Mouse (Mus musculus) kidney, adult 8-10 months (tissue): ENCODE results near the gene Wdr54.

ENCODE experiments used
- DNase-seq, 2 experiments: peaks; one replicate each; pipeline ENCODE4 v3.0.0; 2022

The Wdr54 gene

GRCm38 (mm10) chr6:83101688-83102556 is 54.3 kb downstream of the Wdr54 start:
- peak in 1 of 2 experiments; percentile 64 for DNase-seq

- peak; percentile 94 to 95 for DNase-seq
Measured at GRCm38 (mm10) chr6:83101316-83101687, 54.9 kb downstream of the Wdr54 start, which contains the start of the genes Ccdc142 and Gm42688. Gene Ccdc142 (plus strand): TSS chr6:83101601. Gene Gm42688 (plus strand): TSS chr6:83101617.
